Mouse (Mus musculus) hindbrain, embryonic 14.5 days (tissue): ENCODE results near the gene Ms4a4a. TPM values are rescaled to one million over a fixed set of nuclear protein-coding genes. Genes with fewer than 3 reads are reported as not detected.
"Not testable (repeated sequence)": the region's sequence is repeated elsewhere in the genome, so short reads cannot be mapped to it uniquely, and the experiment has no call there.

Experiments used
- ATAC-seq: fragments of 200-750 bp; cut with Nextera tagmentation; 2 replicates; pipeline ENCODE4 v1.8.0; 2017; ENCODE audit warnings: moderate number of reproducible peaks, mild to moderate bottlenecking, moderate TSS enrichment, moderate library complexity; ENCODE audit not compliant: low FRiP score
- DNase-seq: peaks from one replicate; pipeline ENCODE4 v3.0.0-alpha.2; 2015; ENCODE audit warnings: low spot score
- H3K27ac ChIP-seq: fragments of 300-500 bp; sonication (generic); 2 replicates; pipeline ENCODE4 v1.5.1; 2014; ENCODE audit warnings: mild to moderate bottlenecking, moderate library complexity
- H3K27me3 ChIP-seq: fragments of 300-500 bp; sonication (generic); 2 replicates; pipeline ENCODE4 v1.6.1; 2014; ENCODE audit warnings: mild to moderate bottlenecking, low read length, mixed read lengths; ENCODE audit not compliant: control insufficient read depth, insufficient read depth
- H3K36me3 ChIP-seq: fragments of 300-500 bp; sonication (generic); replicated peaks from 2 replicates; pipeline ENCODE4 v1.6.1; 2014; ENCODE audit not compliant: control insufficient read depth, insufficient read depth
- H3K4me1 ChIP-seq: fragments of 300-500 bp; sonication (generic); replicated peaks from 2 replicates; pipeline ENCODE4 v1.6.1; 2014; ENCODE audit warnings: antibody characterized with exemption, low read length, mixed read lengths; ENCODE audit not compliant: control insufficient read depth, insufficient read depth
- H3K4me2 ChIP-seq: fragments of 300-500 bp; sonication (generic); replicated peaks from 2 replicates; pipeline ENCODE4 v1.6.1; 2014; ENCODE audit warnings: mild to moderate bottlenecking, moderate library complexity
- H3K4me3 ChIP-seq: fragments of 300-500 bp; sonication (generic); replicated peaks from 2 replicates; pipeline ENCODE4 v1.5.1; 2014; ENCODE audit warnings: mild to moderate bottlenecking, low read length
- H3K9ac ChIP-seq: fragments of 300-500 bp; sonication (generic); 2 replicates; pipeline ENCODE4 v1.6.1; 2014
- H3K9me3 ChIP-seq: fragments of 300-500 bp; sonication (generic); 2 replicates; pipeline ENCODE4 v1.6.1; 2016; ENCODE audit warnings: low read length; ENCODE audit not compliant: control insufficient read depth
- WGBS: fragments of 180-500 bp; shearing (Covaris S2); extraction: QIAGEN DNeasy Blood & Tissue Kit; methylation state at CpG from one replicate; pipeline ENCODE4 v1.1.7; 2014; 5-methylcytosine and 5-hydroxymethylcytosine counted together
- polyA plus RNA-seq: library from polyadenylated mRNA; unstranded; fragments of >200 nt; fragmentation: Nextera tagmentation; extraction: Ambion mirVana; gene quantifications from 2 replicates; pipeline ENCODE4 v1.2.1, GENCODE M21; 2014

The Ms4a4a gene
- polyA plus RNA-seq, 1 experiment from 2014 or later = 1.7 TPM

DNA sequence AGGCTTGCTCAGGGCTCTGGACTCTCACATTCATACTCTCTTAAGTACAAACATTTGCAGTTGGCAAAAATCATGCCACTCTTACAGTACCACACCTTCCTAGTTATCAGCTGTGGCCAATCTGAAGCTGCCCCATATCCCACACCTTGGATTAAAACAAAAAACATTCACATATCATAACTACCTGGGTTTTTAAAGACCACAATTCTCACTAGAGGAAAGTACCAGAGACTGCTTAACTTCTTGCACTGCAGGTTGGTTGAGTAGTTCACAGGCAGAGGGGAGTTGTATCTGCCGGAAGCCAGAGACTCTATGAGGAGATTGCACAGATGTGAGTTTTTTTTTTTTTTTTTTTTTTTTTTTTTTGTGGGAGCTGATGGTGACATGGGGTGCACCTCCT lies 38.8 kb downstream of the Ms4a4a start:
- Histone ChIP-seq H3K4me2 (no peak overlapping the region), H3K27ac (no peak overlapping the region), H3K27me3 (no peaks in the 10 kb centered on the region), H3K9ac (no peak overlapping the region), H3K9me3 (no peaks in the 10 kb centered on the region), H3K4me3 (no peak overlapping the region), H3K4me1 (no peaks in the 10 kb centered on the region), H3K36me3 (no peaks in the 10 kb centered on the region)
- ATAC-seq (no peak), DNase-seq (no peak)
- WGBS = 90% methylated on average over 1 of the region's 1 CpGs

DNA sequence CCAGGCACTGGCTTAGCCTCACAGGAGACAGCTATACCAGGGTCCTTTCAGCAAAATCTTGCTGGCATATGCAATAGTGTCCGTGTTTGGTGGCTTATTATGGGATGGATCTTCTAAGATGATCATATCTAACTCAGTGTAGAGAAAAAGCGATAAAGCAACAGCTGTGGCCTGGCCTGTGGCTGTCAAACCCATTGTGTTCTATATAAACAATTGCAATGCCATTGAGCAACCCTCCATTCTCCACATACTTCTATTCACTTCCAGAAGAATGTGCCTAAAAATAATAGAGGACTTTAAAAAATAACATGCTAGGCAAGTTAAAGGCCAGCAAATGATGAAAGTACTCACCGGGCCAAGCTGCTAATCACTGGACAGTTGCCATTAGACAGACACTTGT lies 40.3 kb downstream of the Ms4a4a start:
- WGBS = 80% methylated on average over 3 of the region's 3 CpGs
- H3K27ac ChIP-seq = no peak overlapping the region
- no peak overlapping the region for H3K9ac ChIP-seq
- H3K4me3 ChIP-seq = no peak overlapping the region
- no peak for ATAC-seq
- H3K4me1 ChIP-seq = no peaks in the 10 kb centered on the region
- no peaks in the 10 kb centered on the region for H3K27me3 ChIP-seq
- H3K9me3 ChIP-seq = no peaks in the 10 kb centered on the region
- no peak for DNase-seq
- no peaks in the 10 kb centered on the region for H3K36me3 ChIP-seq
- no peak overlapping the region for H3K4me2 ChIP-seq

DNA sequence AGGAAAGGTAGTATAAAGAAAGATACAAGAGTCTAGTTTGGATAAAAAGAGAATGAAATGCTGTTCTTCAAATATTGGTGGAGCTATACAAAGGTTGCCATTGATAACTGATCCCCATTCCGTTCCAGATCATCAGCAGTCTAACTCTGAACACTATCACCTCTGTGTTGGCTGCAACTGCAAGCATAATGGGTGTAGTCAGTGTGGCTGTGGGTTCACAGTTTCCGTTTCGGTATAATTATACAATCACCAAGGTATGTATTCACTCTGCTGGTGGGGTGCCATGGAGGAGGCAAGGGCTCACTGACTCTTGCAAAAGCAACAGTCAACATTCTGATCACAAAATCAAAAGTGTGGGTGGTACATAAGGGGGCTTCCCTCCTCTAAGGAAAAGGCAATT lies 43.5 kb downstream of the Ms4a4a start:
- H3K9me3 ChIP-seq, H3K4me2 ChIP-seq, DNase-seq, H3K4me3 ChIP-seq, H3K27me3 ChIP-seq, H3K9ac ChIP-seq, H3K36me3 ChIP-seq, H3K4me1 ChIP-seq, ATAC-seq, H3K27ac ChIP-seq: not testable (repeated sequence)
- 65% methylated on average over 1 of the region's 3 CpGs for WGBS

DNA sequence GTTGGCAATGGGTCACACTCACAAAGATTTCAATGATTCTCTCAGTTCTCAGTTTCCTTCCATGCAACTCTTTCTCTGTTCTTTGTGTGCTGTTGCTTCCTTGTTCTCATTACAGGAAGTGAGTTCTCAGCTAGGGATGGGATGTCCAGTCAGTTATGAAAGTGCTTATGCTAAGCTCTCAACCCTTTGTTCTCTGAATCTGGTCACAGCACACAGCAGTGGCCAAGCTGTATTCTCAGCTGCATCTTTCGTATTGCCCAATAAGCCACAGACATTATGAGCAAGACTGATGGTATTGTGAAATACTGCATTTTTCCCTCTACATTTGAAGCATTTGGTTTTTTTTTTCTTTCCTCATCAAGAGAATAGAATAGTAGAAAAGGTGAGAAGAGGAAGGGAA lies 55.9 kb downstream of the Ms4a4a start:
- not testable (repeated sequence) for DNase-seq, H3K9ac ChIP-seq, H3K27me3 ChIP-seq, H3K9me3 ChIP-seq, H3K27ac ChIP-seq, H3K4me3 ChIP-seq, H3K36me3 ChIP-seq, H3K4me2 ChIP-seq, ATAC-seq, H3K4me1 ChIP-seq
- WGBS = 96% methylated on average over 1 of the region's 1 CpGs

DNA sequence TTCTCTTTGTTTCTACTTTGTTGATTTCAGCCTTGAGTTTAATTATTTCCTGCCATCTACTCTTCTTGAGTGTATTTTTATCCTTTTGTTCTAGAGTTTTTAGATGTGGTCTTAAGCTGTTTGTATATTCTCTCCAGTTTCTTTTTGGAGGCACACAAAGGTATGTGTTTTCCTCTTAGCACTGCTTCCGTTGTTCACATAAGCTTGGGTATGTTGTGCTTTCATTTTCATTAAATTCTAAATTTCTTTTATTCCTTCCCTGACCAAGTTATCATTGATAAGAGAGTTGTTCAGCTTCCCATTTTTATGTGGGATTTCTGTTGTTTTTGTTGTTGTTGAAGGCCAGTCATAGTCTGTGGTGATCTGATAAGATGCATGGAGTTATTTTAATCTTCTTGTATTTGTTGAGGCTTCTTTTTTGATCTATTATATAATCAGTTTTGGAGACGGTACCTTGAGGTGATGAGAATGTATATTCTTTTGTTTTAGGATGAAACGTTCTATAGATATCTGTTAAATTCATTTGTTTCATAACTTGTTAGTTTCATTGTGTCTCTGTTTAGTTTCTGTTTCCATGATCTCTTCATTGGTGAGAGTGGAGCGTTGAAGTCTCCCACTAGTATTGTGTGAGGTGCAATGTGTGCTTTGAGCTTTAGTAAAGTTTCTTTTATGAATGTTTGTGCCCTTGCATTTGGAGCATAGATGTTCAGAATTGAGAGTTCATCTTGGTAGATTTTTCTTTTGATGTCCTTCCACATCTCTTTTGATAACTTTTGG lies 59.9 kb downstream of the Ms4a4a start:
- ATAC-seq = no peak

More for the DNA sequence above, 59.9 kb downstream of the Ms4a4a start:
- H3K9ac ChIP-seq = no peak overlapping the region
- no peaks in the 10 kb centered on the region for H3K4me1 ChIP-seq
- no peak for DNase-seq
- H3K27me3 ChIP-seq = no peaks in the 10 kb centered on the region
- H3K4me3 ChIP-seq = no peak overlapping the region
- H3K36me3 ChIP-seq = no peaks in the 10 kb centered on the region
- no peak overlapping the region for H3K27ac ChIP-seq
- WGBS = 89% methylated on average over 4 of the region's 4 CpGs
- no peak overlapping the region for H3K4me2 ChIP-seq
- H3K9me3 ChIP-seq = no peaks in the 10 kb centered on the region

Other genes with a start within 250 kb of the Ms4a4a start
- not detected in 2 replicates for gene 1700017D01Rik, start 244.6 kb upstream of the Ms4a4a start, polyA plus RNA-seq
- not detected in 2 replicates for gene 1700025F22Rik, start 210.2 kb upstream of the Ms4a4a start, polyA plus RNA-seq
- not detected in 2 replicates for gene Ms4a13, start 178.8 kb upstream of the Ms4a4a start, polyA plus RNA-seq
- gene Ms4a12, start 143.1 kb upstream of the Ms4a4a start, polyA plus RNA-seq = not detected in 2 replicates
- gene Ms4a1, start 109.3 kb upstream of the Ms4a4a start, polyA plus RNA-seq = not detected in 2 replicates
- not detected in 2 replicates for gene Ms4a5, start 91.7 kb upstream of the Ms4a4a start, polyA plus RNA-seq
- 0.05 TPM in 2 replicates for gene Ms4a14, start 61.1 kb upstream of the Ms4a4a start, polyA plus RNA-seq
- 4.0 and 4.5 TPM in 2 replicates for gene Ms4a7, start 39.4 kb upstream of the Ms4a4a start, polyA plus RNA-seq
- gene Ms4a4c, start 29.2 kb downstream of the Ms4a4a start, polyA plus RNA-seq = 0.11 TPM in 1 of 2 replicates, not detected in the other
- gene Ms4a4b, start 68.0 kb downstream of the Ms4a4a start, polyA plus RNA-seq = not detected in 2 replicates
- 1.3 and 2.2 TPM in 2 replicates for gene Ms4a6c, start 93.8 kb downstream of the Ms4a4a start, polyA plus RNA-seq
- gene Gm8369, start 110.4 kb downstream of the Ms4a4a start, polyA plus RNA-seq = not detected in 2 replicates
- 1.4 and 3.3 TPM in 2 replicates for gene Ms4a6b, start 141.0 kb downstream of the Ms4a4a start, polyA plus RNA-seq
- not detected in 2 replicates for gene Ms4a4d, start 161.3 kb downstream of the Ms4a4a start, polyA plus RNA-seq
- 3.4 and 3.6 TPM in 2 replicates for gene Ms4a6d, start 229.3 kb downstream of the Ms4a4a start, polyA plus RNA-seq
- gene Ms4a2, start 248.2 kb downstream of the Ms4a4a start, polyA plus RNA-seq = 0.16 TPM in 1 of 2 replicates, not detected in the other